Mouse (Mus musculus): ENCODE measurements around the gene Tdrd9. TPM values are rescaled to one million over a fixed set of nuclear protein-coding genes. Genes with fewer than 3 reads are reported as not detected.

Gene Tdrd9
- polyA plus RNA-seq, 1 experiment from 2014 or later, result not detected

- WGBS (ENCODE audit: missing documents), result 35% methylated on average over 12 of the region's 13 CpGs
- no peak overlapping the region for H3K27ac ChIP-seq
- H3K4me3 ChIP-seq (ENCODE audit: inconsistent target), result no peak overlapping the region
- H3K79me2 ChIP-seq (ENCODE audit: inconsistent target), result no peaks in the 10 kb centered on the region
- no peaks in the 10 kb centered on the region for H3K36me3 ChIP-seq (ENCODE audit: inconsistent target)
Observed at GRCm38 (mm10) chr12:112096051-112096732, 124.8 kb downstream of the Tdrd9 start.

GRCm38 (mm10) chr12:112096733-112097117 is 125.4 kb downstream of the Tdrd9 start:
- Histone ChIP-seq H3K36me3 (ENCODE audit: inconsistent target) (no peaks in the 10 kb centered on the region), H3K4me3 (ENCODE audit: inconsistent target) (no peak overlapping the region), H3K27ac (no peak overlapping the region), H3K79me2 (ENCODE audit: inconsistent target) (no peaks in the 10 kb centered on the region)
- 60% methylated on average over 8 of the region's 8 CpGs for WGBS (ENCODE audit: missing documents)

- no peak overlapping the region for H3K4me3 ChIP-seq (ENCODE audit: inconsistent target)
- no peaks in the 10 kb centered on the region for H3K36me3 ChIP-seq (ENCODE audit: inconsistent target)
- no peak overlapping the region for H3K27ac ChIP-seq
- WGBS (ENCODE audit: missing documents), result 81% methylated on average over 4 of the region's 4 CpGs
- no peaks in the 10 kb centered on the region for H3K79me2 ChIP-seq (ENCODE audit: inconsistent target)
Observed at GRCm38 (mm10) chr12:112100106-112100505, 128.7 kb downstream of the Tdrd9 start.

GRCm38 (mm10) chr12:112101045-112101444 is 129.7 kb downstream of the Tdrd9 start:
- H3K27ac ChIP-seq, result no peak overlapping the region
- H3K79me2 ChIP-seq (ENCODE audit: inconsistent target), result no peaks in the 10 kb centered on the region
- no peaks in the 10 kb centered on the region for H3K36me3 ChIP-seq (ENCODE audit: inconsistent target)
- WGBS (ENCODE audit: missing documents), result 68% methylated on average over 4 of the region's 4 CpGs
- H3K4me3 ChIP-seq (ENCODE audit: inconsistent target), result no peak overlapping the region

- no peaks in the 10 kb centered on the region for H3K36me3 ChIP-seq (ENCODE audit: inconsistent target)
- no peaks in the 10 kb centered on the region for H3K79me2 ChIP-seq (ENCODE audit: inconsistent target)
- H3K4me3 ChIP-seq (ENCODE audit: inconsistent target), result no peak overlapping the region
- 85% methylated on average over 5 of the region's 5 CpGs for WGBS (ENCODE audit: missing documents)
- no peak overlapping the region for H3K27ac ChIP-seq
Observed at GRCm38 (mm10) chr12:112103179-112103578, 131.8 kb downstream of the Tdrd9 start.

- Histone ChIP-seq H3K27ac (no peak overlapping the region), H3K36me3 (ENCODE audit: inconsistent target) (no peaks in the 10 kb centered on the region), H3K4me3 (ENCODE audit: inconsistent target) (no peak overlapping the region), H3K79me2 (ENCODE audit: inconsistent target) (no peaks in the 10 kb centered on the region)
- 91% methylated on average over 9 of the region's 11 CpGs for WGBS (ENCODE audit: missing documents)
Observed at GRCm38 (mm10) chr12:112104890-112105289, 133.5 kb downstream of the Tdrd9 start.

- Histone ChIP-seq H3K79me2 (ENCODE audit: inconsistent target) (no peaks in the 10 kb centered on the region), H3K27ac (no peak within 1 kb of the TSS), H3K4me3 (ENCODE audit: inconsistent target) (no peak within 1 kb of the TSS), H3K36me3 (ENCODE audit: inconsistent target) (no peaks in the 10 kb centered on the region)
- WGBS (ENCODE audit: missing documents), result 13% methylated on average over 14 of the region's 14 CpGs
Observed at GRCm38 (mm10) chr12:112106541-112106971, 135.2 kb downstream of the Tdrd9 start, which contains the start of gene Aspg. Gene Aspg, plus strand, starts transcription at chr12:112106679.

- Histone ChIP-seq H3K27ac (no peak overlapping the region), H3K79me2 (ENCODE audit: inconsistent target) (no peaks in the 10 kb centered on the region), H3K4me3 (ENCODE audit: inconsistent target) (no peak overlapping the region), H3K36me3 (ENCODE audit: inconsistent target) (no peaks in the 10 kb centered on the region)
- 86% methylated on average over 8 of the region's 8 CpGs for WGBS (ENCODE audit: missing documents)
Observed at GRCm38 (mm10) chr12:112107685-112108084, 136.3 kb downstream of the Tdrd9 start.

- H3K27ac ChIP-seq, result no peak overlapping the region
- WGBS (ENCODE audit: missing documents), result 87% methylated on average over 11 of the region's 11 CpGs
Observed at GRCm38 (mm10) chr12:112108696-112109445, 137.5 kb downstream of the Tdrd9 start.

GRCm38 (mm10) chr12:112109701-112110100 is 138.3 kb downstream of the Tdrd9 start:
- 84% methylated on average over 9 of the region's 9 CpGs for WGBS (ENCODE audit: missing documents)
- H3K27ac ChIP-seq, result no peak overlapping the region

More at GRCm38 (mm10) chr12:112108696-112109445, 137.5 kb downstream of the Tdrd9 start:
- Histone ChIP-seq H3K79me2 (ENCODE audit: inconsistent target) (no peaks in the 10 kb centered on the region), H3K36me3 (ENCODE audit: inconsistent target) (no peaks in the 10 kb centered on the region), H3K4me3 (ENCODE audit: inconsistent target) (no peak overlapping the region)

GRCm38 (mm10) chr12:112111323-112111722 is 140.0 kb downstream of the Tdrd9 start:
- no peak overlapping the region for H3K4me3 ChIP-seq (ENCODE audit: inconsistent target)
- H3K36me3 ChIP-seq (ENCODE audit: inconsistent target), result no peaks in the 10 kb centered on the region
- no peak overlapping the region for H3K27ac ChIP-seq
- H3K79me2 ChIP-seq (ENCODE audit: inconsistent target), result no peaks in the 10 kb centered on the region
- WGBS (ENCODE audit: missing documents), result 94% methylated on average over 5 of the region's 5 CpGs

More at GRCm38 (mm10) chr12:112109701-112110100, 138.3 kb downstream of the Tdrd9 start:
- no peaks in the 10 kb centered on the region for H3K36me3 ChIP-seq (ENCODE audit: inconsistent target)
- no peak overlapping the region for H3K4me3 ChIP-seq (ENCODE audit: inconsistent target)
- no peaks in the 10 kb centered on the region for H3K79me2 ChIP-seq (ENCODE audit: inconsistent target)

- no peak overlapping the region for H3K4me3 ChIP-seq (ENCODE audit: inconsistent target)
- WGBS (ENCODE audit: missing documents), result 91% methylated on average over 6 of the region's 6 CpGs
- H3K27ac ChIP-seq, result no peak overlapping the region
- no peaks in the 10 kb centered on the region for H3K79me2 ChIP-seq (ENCODE audit: inconsistent target)
- H3K36me3 ChIP-seq (ENCODE audit: inconsistent target), result no peaks in the 10 kb centered on the region
Observed at GRCm38 (mm10) chr12:112112235-112112634, 140.9 kb downstream of the Tdrd9 start.

- H3K79me2 ChIP-seq (ENCODE audit: inconsistent target), result no peaks in the 10 kb centered on the region
- H3K27ac ChIP-seq, result no peak overlapping the region
- no peaks in the 10 kb centered on the region for H3K36me3 ChIP-seq (ENCODE audit: inconsistent target)
- H3K4me3 ChIP-seq (ENCODE audit: inconsistent target), result no peak overlapping the region
- 27% methylated on average over 10 of the region's 13 CpGs for WGBS (ENCODE audit: missing documents)
Observed at GRCm38 (mm10) chr12:112112686-112113396, 141.5 kb downstream of the Tdrd9 start.

GRCm38 (mm10) chr12:112113710-112114109 is 142.4 kb downstream of the Tdrd9 start:
- no peaks in the 10 kb centered on the region for H3K36me3 ChIP-seq (ENCODE audit: inconsistent target)

GRCm38 (mm10) chr12:112117006-112117405 is 145.6 kb downstream of the Tdrd9 start:
- Histone ChIP-seq H3K4me3 (ENCODE audit: inconsistent target) (no peak overlapping the region), H3K27ac (no peak overlapping the region), H3K79me2 (ENCODE audit: inconsistent target) (no peaks in the 10 kb centered on the region), H3K36me3 (ENCODE audit: inconsistent target) (no peaks in the 10 kb centered on the region)
- 79% methylated on average over 5 of the region's 5 CpGs for WGBS (ENCODE audit: missing documents)

More at GRCm38 (mm10) chr12:112113710-112114109, 142.4 kb downstream of the Tdrd9 start:
- Histone ChIP-seq H3K79me2 (ENCODE audit: inconsistent target) (no peaks in the 10 kb centered on the region), H3K27ac (no peak overlapping the region), H3K4me3 (ENCODE audit: inconsistent target) (no peak overlapping the region)
- WGBS (ENCODE audit: missing documents), result 14% methylated on average over 7 of the region's 7 CpGs

Data from macrophage (primary cell).